Mouse (Mus musculus) intestine, postnatal 0 days (tissue): ENCODE data around the gene Zbtb41. TPM values are rescaled to one million over a fixed set of nuclear protein-coding genes. Genes with fewer than 3 reads are reported as not detected.
"Not testable (repeated sequence)": the region's sequence is repeated elsewhere in the genome, so short reads cannot be mapped to it uniquely, and the experiment has no call there.

Source experiments
- ATAC-seq: fragments of 200-750 bp; cut with Nextera tagmentation; 2 replicates; pipeline ENCODE4 v1.8.0; 2017; ENCODE audit warnings: mild to moderate bottlenecking, moderate TSS enrichment, moderate library complexity
- H3K27ac ChIP-seq: fragments of 300-500 bp; sonication (generic); 2 replicates; pipeline ENCODE4 v1.5.1; 2014; ENCODE audit warnings: mild to moderate bottlenecking, low read depth, low read length, moderate library complexity
- H3K27me3 ChIP-seq: fragments of 300-500 bp; sonication (generic); replicated peaks from 2 replicates; pipeline ENCODE4 v1.6.1; 2014; ENCODE audit warnings: low read length, mixed read lengths; ENCODE audit not compliant: control insufficient read depth, insufficient read depth
- H3K36me3 ChIP-seq: fragments of 300-500 bp; sonication (generic); 2 replicates; pipeline ENCODE4 v1.6.1; 2014; ENCODE audit warnings: mild to moderate bottlenecking, moderate library complexity; ENCODE audit not compliant: control insufficient read depth, insufficient read depth
- H3K4me1 ChIP-seq: fragments of 300-500 bp; sonication (generic); replicated peaks from 2 replicates; pipeline ENCODE4 v1.6.1; 2014; ENCODE audit warnings: antibody characterized with exemption, low read length, mixed read lengths; ENCODE audit not compliant: control insufficient read depth, insufficient read depth
- H3K4me2 ChIP-seq: fragments of 300-500 bp; sonication (generic); replicated peaks from 2 replicates; pipeline ENCODE4 v1.6.1; 2014; ENCODE audit warnings: low read depth, mild to moderate bottlenecking, moderate library complexity
- H3K4me3 ChIP-seq: fragments of 300-500 bp; sonication (generic); 2 replicates; pipeline ENCODE4 v1.5.1; 2014; ENCODE audit warnings: low read depth, low read length
- H3K9ac ChIP-seq: fragments of 300-500 bp; sonication (generic); 2 replicates; pipeline ENCODE4 v1.6.1; 2014; ENCODE audit warnings: mild to moderate bottlenecking, low read depth, low read length
- H3K9me3 ChIP-seq: fragments of 300-500 bp; sonication (generic); 2 replicates; pipeline ENCODE4 v1.6.1; 2016; ENCODE audit warnings: mixed run types; ENCODE audit not compliant: control insufficient read depth
- CTCF ChIP-seq: sonication (generic); IDR thresholded peaks from 2 replicates; pipeline ENCODE4 v1.5.1; 2016; ENCODE audit warnings: low read depth, mild to moderate bottlenecking, control low read depth, antibody characterized with exemption, moderate library complexity
- WGBS: fragments of 180-500 bp; shearing (Covaris S2); extraction: QIAGEN DNeasy Blood & Tissue Kit; methylation state at CpG from one replicate; pipeline ENCODE4 v1.1.7; 2014; 5-methylcytosine and 5-hydroxymethylcytosine counted together
- polyA plus RNA-seq: library from polyadenylated mRNA; unstranded; fragments of >200 nt; fragmentation: Nextera tagmentation; extraction: Ambion mirVana; gene quantifications from 2 replicates; pipeline ENCODE4 v1.2.1, GENCODE M21; 2015

Gene Zbtb41
- polyA plus RNA-seq, 1 experiment from 2014 or later = 2.4 TPM

GRCm38 (mm10) chr1:139391747-139392146 lies 30.3 kb upstream of the Zbtb41 start:
- no peak for TF ChIP-seq CTCF
- Histone ChIP-seq H3K9me3 (no peaks in the 10 kb centered on the region), H3K9ac (no peak overlapping the region), H3K4me3 (no peak overlapping the region), H3K36me3 (no peaks in the 10 kb centered on the region), H3K27me3 (no peaks in the 10 kb centered on the region), H3K4me2 (no peak overlapping the region), H3K27ac (no peak overlapping the region), H3K4me1 (no peaks in the 10 kb centered on the region)
- 48% methylated on average over 2 of the region's 2 CpGs for WGBS
- ATAC-seq = no peak

- no peaks in the 10 kb centered on the region for H3K36me3 ChIP-seq
- WGBS = 6% methylated on average over 1 of the region's 1 CpGs
- ATAC-seq = no peak
- no peaks in the 10 kb centered on the region for H3K4me1 ChIP-seq
- no peaks in the 10 kb centered on the region for H3K27me3 ChIP-seq
- H3K4me2 ChIP-seq = no peak overlapping the region
- H3K9me3 ChIP-seq = no peaks in the 10 kb centered on the region
- H3K9ac ChIP-seq = no peak overlapping the region
- no peak for TF ChIP-seq CTCF
- no peak overlapping the region for H3K4me3 ChIP-seq
- H3K27ac ChIP-seq = no peak overlapping the region
These were observed 25.5 kb upstream of the Zbtb41 start for GRCm38 (mm10) chr1:139396589-139396988.

- Histone ChIP-seq H3K36me3 (no peaks in the 10 kb centered on the region), H3K27me3 (no peaks in the 10 kb centered on the region), H3K9me3 (0 out of 2 replicates have a peak, but pooled peaks cover 3% of the 10 kb centered on the region), H3K4me3 (no peak overlapping the region), H3K9ac (no peak overlapping the region), H3K4me2 (no peak overlapping the region), H3K27ac (no peak overlapping the region), H3K4me1 (no peaks in the 10 kb centered on the region)
- no peak for ATAC-seq
- 0 out of 2 replicates have a peak, but pooled peaks have one; percentile 5 for TF ChIP-seq CTCF
These were observed 16.3 kb upstream of the Zbtb41 start for GRCm38 (mm10) chr1:139405766-139406165.

GRCm38 (mm10) chr1:139407701-139408100 lies 14.4 kb upstream of the Zbtb41 start:
- H3K27me3 ChIP-seq = no peaks in the 10 kb centered on the region
- no peak for ATAC-seq
- WGBS = 54% methylated on average over 5 of the region's 5 CpGs
- H3K4me3 ChIP-seq = no peak overlapping the region
- peak; percentile 24; the same call in 1 of the 2 replicates for TF ChIP-seq CTCF
- no peaks in the 10 kb centered on the region for H3K36me3 ChIP-seq
- H3K27ac ChIP-seq = no peak overlapping the region
- H3K4me1 ChIP-seq = no peaks in the 10 kb centered on the region
- 0 out of 2 replicates have a peak, but pooled peaks cover 3% of the 10 kb centered on the region for H3K9me3 ChIP-seq
- H3K4me2 ChIP-seq = no peak overlapping the region
- no peak overlapping the region for H3K9ac ChIP-seq

GRCm38 (mm10) chr1:139412365-139412764 lies 9.7 kb upstream of the Zbtb41 start:
- not testable (repeated sequence) for H3K9ac ChIP-seq, H3K27ac ChIP-seq, H3K4me1 ChIP-seq, H3K4me3 ChIP-seq, H3K9me3 ChIP-seq, H3K36me3 ChIP-seq, H3K27me3 ChIP-seq, H3K4me2 ChIP-seq, ATAC-seq
- WGBS = 85% methylated on average over 2 of the region's 2 CpGs

GRCm38 (mm10) chr1:139413465-139413864 lies 8.6 kb upstream of the Zbtb41 start:
- Histone ChIP-seq H3K27ac (no peak overlapping the region), H3K9me3 (0 out of 2 replicates have a peak, but pooled peaks cover 3% of the 10 kb centered on the region), H3K4me3 (no peak overlapping the region), H3K27me3 (no peaks in the 10 kb centered on the region), H3K4me1 (no peaks in the 10 kb centered on the region), H3K4me2 (no peak overlapping the region), H3K36me3 (no peaks in the 10 kb centered on the region), H3K9ac (no peak overlapping the region)
- WGBS = 81% methylated on average over 3 of the region's 3 CpGs
- TF ChIP-seq CTCF = no peak
- ATAC-seq = no peak

GRCm38 (mm10) chr1:139421521-139421874 lies 590 bp upstream of the Zbtb41 start:
- Histone ChIP-seq H3K4me1 (0 out of 2 replicates have a peak, but pooled peaks cover 6% of the 10 kb centered on the region), H3K9me3 (no peaks in the 10 kb centered on the region), H3K27me3 (0 out of 2 replicates have a peak, but pooled peaks cover 4% of the 10 kb centered on the region), H3K36me3 (no peaks in the 10 kb centered on the region), H3K9ac (peak overlapping the region; percentile 83; the same call in 1 of the 2 replicates), H3K4me3 (peak overlapping the region; percentile 75), H3K27ac (no peak overlapping the region), H3K4me2 (peak overlapping the region; percentile 82)
- 2% methylated on average over 8 of the region's 8 CpGs for WGBS
- TF ChIP-seq CTCF = no peak
- no peak for ATAC-seq
